Mouse (Mus musculus): ENCODE results near the gene AC153137.1. TPM values are rescaled to one million over a fixed set of nuclear protein-coding genes. Genes with fewer than 3 reads are reported as not detected.
"Not testable (repeated sequence)": the region's sequence is repeated elsewhere in the genome, so short reads cannot be mapped to it uniquely, and the experiment has no call there.

AC153137.1 gene
- polyA plus RNA-seq (2015; fragmentation: Nextera tagmentation; extraction: Ambion mirVana), result not detected in 2 replicates

GRCm38 (mm10) chr1:30977868-30978267, at the start of gene AC153137.1:
TSS of gene AC153137.1 (minus strand) at chr1:30977968.
- H3K4me2 ChIP-seq (replicated peaks; ENCODE audit: low read depth, low read length); H3K4me3 ChIP-seq (ENCODE audit: low read length); H3K9me3 ChIP-seq (ENCODE audit: low read length); H3K27ac ChIP-seq (ENCODE audit: low read length); H3K27me3 ChIP-seq (ENCODE audit: insufficient read depth, low read length); H3K4me1 ChIP-seq (ENCODE audit: insufficient read depth, low read length); ATAC-seq (ENCODE audit: low FRiP score, low TSS enrichment); H3K36me3 ChIP-seq (ENCODE audit: insufficient read depth, low read length); H3K9ac ChIP-seq (replicated peaks; ENCODE audit: low read length): not testable (repeated sequence)
- 88% methylated on average over 5 of the region's 6 CpGs for WGBS

- Histone ChIP-seq H3K4me1 (ENCODE audit: insufficient read depth, low read length) (no peaks in the 10 kb centered on the region), H3K9me3 (ENCODE audit: low read length) (no peaks in the 10 kb centered on the region), H3K27me3 (ENCODE audit: insufficient read depth, low read length) (no peaks in the 10 kb centered on the region), H3K27ac (ENCODE audit: low read length) (no peak overlapping the region), H3K4me2 (replicated peaks; ENCODE audit: low read depth, low read length) (no peak overlapping the region), H3K4me3 (ENCODE audit: low read length) (no peak overlapping the region), H3K36me3 (ENCODE audit: insufficient read depth, low read length) (no peaks in the 10 kb centered on the region), H3K9ac (replicated peaks; ENCODE audit: low read length) (no peak overlapping the region)
- ATAC-seq (ENCODE audit: low FRiP score, low TSS enrichment), result no peak
These were observed 45.4 kb upstream of the AC153137.1 start for GRCm38 (mm10) chr1:31023173-31023572.

- Histone ChIP-seq H3K9ac (replicated peaks; ENCODE audit: low read length) (no peak overlapping the region), H3K9me3 (ENCODE audit: low read length) (no peaks in the 10 kb centered on the region), H3K4me2 (replicated peaks; ENCODE audit: low read depth, low read length) (no peak overlapping the region), H3K27me3 (ENCODE audit: insufficient read depth, low read length) (no peaks in the 10 kb centered on the region), H3K4me3 (ENCODE audit: low read length) (no peak overlapping the region), H3K27ac (ENCODE audit: low read length) (no peak overlapping the region), H3K4me1 (ENCODE audit: insufficient read depth, low read length) (no peaks in the 10 kb centered on the region), H3K36me3 (ENCODE audit: insufficient read depth, low read length) (no peaks in the 10 kb centered on the region)
- ATAC-seq (ENCODE audit: low FRiP score, low TSS enrichment), result no peak
- WGBS, result 73% methylated on average over 6 of the region's 6 CpGs
These were observed 41.5 kb upstream of the AC153137.1 start for GRCm38 (mm10) chr1:31019283-31019682.

- no peak overlapping the region for H3K9ac ChIP-seq (replicated peaks; ENCODE audit: low read length)
- no peak overlapping the region for H3K27ac ChIP-seq (ENCODE audit: low read length)
- no peak for ATAC-seq (ENCODE audit: low FRiP score, low TSS enrichment)
- H3K4me3 ChIP-seq (ENCODE audit: low read length), result no peak overlapping the region
- H3K4me1 ChIP-seq (ENCODE audit: insufficient read depth, low read length), result no peaks in the 10 kb centered on the region
- H3K36me3 ChIP-seq (ENCODE audit: insufficient read depth, low read length), result no peaks in the 10 kb centered on the region
- no peaks in the 10 kb centered on the region for H3K9me3 ChIP-seq (ENCODE audit: low read length)
- H3K4me2 ChIP-seq (replicated peaks; ENCODE audit: low read depth, low read length), result no peak overlapping the region
- H3K27me3 ChIP-seq (ENCODE audit: insufficient read depth, low read length), result no peaks in the 10 kb centered on the region
- 67% methylated on average over 5 of the region's 5 CpGs for WGBS
These were observed 39.6 kb upstream of the AC153137.1 start for GRCm38 (mm10) chr1:31017377-31017776.

- H3K36me3 ChIP-seq (ENCODE audit: insufficient read depth, low read length), result no peaks in the 10 kb centered on the region
These were observed 38.3 kb upstream of the AC153137.1 start for GRCm38 (mm10) chr1:31016068-31016467.

GRCm38 (mm10) chr1:31015261-31015660, 37.5 kb upstream of the AC153137.1 start:
- ATAC-seq (ENCODE audit: low FRiP score, low TSS enrichment), result no peak
- no peaks in the 10 kb centered on the region for H3K27me3 ChIP-seq (ENCODE audit: insufficient read depth, low read length)
- no peaks in the 10 kb centered on the region for H3K4me1 ChIP-seq (ENCODE audit: insufficient read depth, low read length)
- whole genome bisulfite sequencing, result 39% methylated on average over 2 of the region's 2 CpGs
- no peaks in the 10 kb centered on the region for H3K9me3 ChIP-seq (ENCODE audit: low read length)
- no peak overlapping the region for H3K4me3 ChIP-seq (ENCODE audit: low read length)
- no peak overlapping the region for H3K9ac ChIP-seq (replicated peaks; ENCODE audit: low read length)
- H3K27ac ChIP-seq (ENCODE audit: low read length), result no peak overlapping the region
- no peak overlapping the region for H3K4me2 ChIP-seq (replicated peaks; ENCODE audit: low read depth, low read length)
- H3K36me3 ChIP-seq (ENCODE audit: insufficient read depth, low read length), result no peaks in the 10 kb centered on the region

More at GRCm38 (mm10) chr1:31016068-31016467, 38.3 kb upstream of the AC153137.1 start:
- ATAC-seq (ENCODE audit: low FRiP score, low TSS enrichment), result no peak
- Histone ChIP-seq H3K9me3 (ENCODE audit: low read length) (no peaks in the 10 kb centered on the region), H3K4me3 (ENCODE audit: low read length) (no peak overlapping the region), H3K27me3 (ENCODE audit: insufficient read depth, low read length) (no peaks in the 10 kb centered on the region), H3K4me2 (replicated peaks; ENCODE audit: low read depth, low read length) (no peak overlapping the region), H3K9ac (replicated peaks; ENCODE audit: low read length) (no peak overlapping the region), H3K27ac (ENCODE audit: low read length) (no peak overlapping the region), H3K4me1 (ENCODE audit: insufficient read depth, low read length) (no peaks in the 10 kb centered on the region)
- WGBS, result 79% methylated on average over 6 of the region's 6 CpGs

GRCm38 (mm10) chr1:30977239-30977638, 529 bp downstream of the AC153137.1 start:
- not testable (repeated sequence) for H3K4me1 ChIP-seq (ENCODE audit: insufficient read depth, low read length); H3K36me3 ChIP-seq (ENCODE audit: insufficient read depth, low read length); ATAC-seq (ENCODE audit: low FRiP score, low TSS enrichment); H3K27me3 ChIP-seq (ENCODE audit: insufficient read depth, low read length); H3K4me2 ChIP-seq (replicated peaks; ENCODE audit: low read depth, low read length); H3K27ac ChIP-seq (ENCODE audit: low read length); H3K9me3 ChIP-seq (ENCODE audit: low read length); H3K9ac ChIP-seq (replicated peaks; ENCODE audit: low read length); H3K4me3 ChIP-seq (ENCODE audit: low read length)
- 84% methylated on average over 7 of the region's 7 CpGs for WGBS

GRCm38 (mm10) chr1:30951795-30952194, 26.0 kb downstream of the AC153137.1 start:
- Histone ChIP-seq H3K9ac (replicated peaks; ENCODE audit: low read length) (no peak overlapping the region), H3K4me1 (ENCODE audit: insufficient read depth, low read length) (peaks cover 13% of the 10 kb centered on the region), H3K4me2 (replicated peaks; ENCODE audit: low read depth, low read length) (no peak overlapping the region), H3K4me3 (ENCODE audit: low read length) (no peak overlapping the region), H3K9me3 (ENCODE audit: low read length) (no peaks in the 10 kb centered on the region), H3K27ac (ENCODE audit: low read length) (no peak overlapping the region), H3K36me3 (ENCODE audit: insufficient read depth, low read length) (no peaks in the 10 kb centered on the region), H3K27me3 (ENCODE audit: insufficient read depth, low read length) (no peaks in the 10 kb centered on the region)
- ATAC-seq (ENCODE audit: low FRiP score, low TSS enrichment), result no peak
- 81% methylated on average over 2 of the region's 2 CpGs for WGBS

GRCm38 (mm10) chr1:30950456-30950835, 27.3 kb downstream of the AC153137.1 start:
- Histone ChIP-seq H3K4me3 (ENCODE audit: low read length) (peak overlapping the region; percentile 90), H3K9me3 (ENCODE audit: low read length) (no peaks in the 10 kb centered on the region), H3K36me3 (ENCODE audit: insufficient read depth, low read length) (0 out of 2 replicates have a peak, but pooled peaks cover 2% of the 10 kb centered on the region), H3K27ac (ENCODE audit: low read length) (peak overlapping the region; percentile 100), H3K27me3 (ENCODE audit: insufficient read depth, low read length) (no peaks in the 10 kb centered on the region), H3K9ac (replicated peaks; ENCODE audit: low read length) (peak overlapping the region; percentile 85), H3K4me1 (ENCODE audit: insufficient read depth, low read length) (peaks cover 15% of the 10 kb centered on the region), H3K4me2 (replicated peaks; ENCODE audit: low read depth, low read length) (peak overlapping the region; percentile 68)
- WGBS, result 40% methylated on average over 5 of the region's 5 CpGs
- no peak for ATAC-seq (ENCODE audit: low FRiP score, low TSS enrichment)

GRCm38 (mm10) chr1:30949710-30950455, 27.9 kb downstream of the AC153137.1 start:
- Histone ChIP-seq H3K4me1 (ENCODE audit: insufficient read depth, low read length) (peaks cover 15% of the 10 kb centered on the region), H3K9me3 (ENCODE audit: low read length) (no peaks in the 10 kb centered on the region), H3K27me3 (ENCODE audit: insufficient read depth, low read length) (no peaks in the 10 kb centered on the region), H3K36me3 (ENCODE audit: insufficient read depth, low read length) (peaks cover 7% of the 10 kb centered on the region), H3K27ac (ENCODE audit: low read length) (peak overlapping the region; percentile 100), H3K9ac (replicated peaks; ENCODE audit: low read length) (peak overlapping the region; percentile 85), H3K4me2 (replicated peaks; ENCODE audit: low read depth, low read length) (peak overlapping the region; percentile 68), H3K4me3 (ENCODE audit: low read length) (peak overlapping the region; percentile 90)
- ATAC-seq (ENCODE audit: low FRiP score, low TSS enrichment), result peak; percentile 98
- under 1% methylated on average over 47 of the region's 66 CpGs for WGBS

All from kidney, embryonic 16.5 days (tissue).